Mouse (Mus musculus): ENCODE data around the gene Rufy1. TPM values are rescaled to one million over a fixed set of nuclear protein-coding genes. Genes with fewer than 3 reads are reported as not detected.

The Rufy1 gene
- polyA plus RNA-seq, 1 experiment from 2014 or later = 28.9 TPM

- Histone ChIP-seq H3K4me3 (no peak overlapping the region), H3K27me3 (no peaks in the 10 kb centered on the region), H3K9me3 (replicated peaks) (no peaks in the 10 kb centered on the region), H3K36me3 (peaks cover 35% of the 10 kb centered on the region), H3K9ac (no peak overlapping the region), H3K27ac (no peak overlapping the region), H3K4me1 (replicated peaks) (peaks cover 12% of the 10 kb centered on the region), H3K4me2 (no peak overlapping the region)
- WGBS = 82% methylated on average over 6 of the region's 6 CpGs
- ATAC-seq (replicated peaks; ENCODE audit: insufficient number of reproducible peaks, insufficient read depth, low FRiP score, low read depth) = no peak
Observed at GRCm38 (mm10) chr11:50393306-50393705, 37.6 kb downstream of the Rufy1 start.

DNA sequence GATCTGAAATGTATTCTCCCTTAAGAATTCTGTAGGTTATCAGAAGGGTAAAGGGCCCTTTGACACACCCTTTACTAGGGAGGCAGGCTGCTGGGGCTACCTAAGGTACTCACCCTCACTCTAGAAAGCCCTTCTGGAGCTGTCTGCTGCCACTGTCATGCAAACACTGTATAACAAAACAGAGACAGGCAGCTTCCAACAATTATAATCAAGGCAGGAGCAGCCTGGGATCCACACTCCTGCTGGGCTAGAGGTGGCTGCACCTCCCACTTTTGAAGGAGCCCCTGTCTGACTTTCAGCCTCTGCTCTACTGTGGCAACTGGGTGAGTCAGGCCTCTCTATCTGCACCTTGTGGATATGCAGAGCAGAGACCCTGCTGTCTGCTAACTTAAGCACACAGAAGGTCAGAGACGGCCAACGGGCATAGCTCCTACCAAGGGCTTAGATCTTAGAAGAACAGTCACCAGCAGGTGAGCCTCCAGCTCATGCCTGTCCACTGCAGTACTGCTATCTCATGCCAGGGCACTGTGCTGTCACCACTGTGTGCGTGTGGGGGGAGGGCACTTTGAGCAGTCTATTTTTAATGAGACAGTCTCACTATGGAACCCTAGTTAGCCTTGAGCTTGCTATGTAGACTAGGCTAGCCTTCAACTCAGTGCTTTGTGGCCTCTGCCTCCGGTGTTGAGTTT is 39.5 kb downstream of the Rufy1 start:
- Histone ChIP-seq H3K9ac (peak overlapping the region; percentile 8; the same call in 1 of the 2 replicates), H3K27me3 (no peaks in the 10 kb centered on the region), H3K4me2 (no peak overlapping the region), H3K9me3 (replicated peaks) (no peaks in the 10 kb centered on the region), H3K36me3 (peaks cover 42% of the 10 kb centered on the region), H3K4me1 (replicated peaks) (peaks cover 12% of the 10 kb centered on the region), H3K27ac (peak overlapping the region; percentile 72), H3K4me3 (no peak overlapping the region)
- 53% methylated on average over 4 of the region's 4 CpGs for WGBS
- peak; percentile 80 for ATAC-seq (replicated peaks; ENCODE audit: insufficient number of reproducible peaks, insufficient read depth, low FRiP score, low read depth)

- ATAC-seq (replicated peaks; ENCODE audit: insufficient number of reproducible peaks, insufficient read depth, low FRiP score, low read depth) = no peak
- Histone ChIP-seq H3K27me3 (no peaks in the 10 kb centered on the region), H3K4me2 (no peak overlapping the region), H3K4me1 (replicated peaks) (peaks cover 12% of the 10 kb centered on the region), H3K27ac (no peak overlapping the region), H3K9ac (no peak overlapping the region), H3K36me3 (peaks cover 49% of the 10 kb centered on the region), H3K4me3 (no peak overlapping the region), H3K9me3 (replicated peaks) (no peaks in the 10 kb centered on the region)
- WGBS = 67% methylated on average over 5 of the region's 5 CpGs
Observed at GRCm38 (mm10) chr11:50389616-50390015, 41.3 kb downstream of the Rufy1 start.

DNA sequence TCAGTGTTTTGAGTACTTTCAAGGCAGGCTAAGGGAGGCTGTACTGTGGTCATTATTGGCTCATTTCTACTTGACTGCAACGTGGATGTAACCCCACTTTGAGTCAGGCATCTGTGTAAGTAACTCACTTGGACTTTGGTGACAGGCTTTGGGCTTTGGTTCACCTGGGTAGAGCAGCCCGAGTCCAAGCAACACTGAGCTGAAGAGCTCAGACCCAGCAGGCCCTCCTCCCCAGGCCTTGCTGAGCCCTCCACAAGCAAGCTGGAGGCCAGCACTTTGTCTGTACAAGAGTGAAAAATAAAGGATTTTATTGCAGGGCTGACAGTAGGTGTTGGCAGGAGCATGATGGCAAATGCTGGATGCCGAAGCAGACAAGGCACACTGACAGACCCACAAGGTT is 41.9 kb downstream of the Rufy1 start:
- peaks cover 47% of the 10 kb centered on the region for H3K36me3 ChIP-seq
- WGBS = 59% methylated on average over 3 of the region's 3 CpGs

GRCm38 (mm10) chr11:50388217-50388929 is 42.6 kb downstream of the Rufy1 start:
- no peak overlapping the region for H3K9ac ChIP-seq
- H3K27me3 ChIP-seq = no peaks in the 10 kb centered on the region
- H3K36me3 ChIP-seq = peaks cover 44% of the 10 kb centered on the region
- WGBS = 86% methylated on average over 3 of the region's 3 CpGs
- H3K4me1 ChIP-seq (replicated peaks) = peaks cover 12% of the 10 kb centered on the region
- no peak overlapping the region for H3K4me3 ChIP-seq
- H3K27ac ChIP-seq = no peak overlapping the region
- no peaks in the 10 kb centered on the region for H3K9me3 ChIP-seq (replicated peaks)
- no peak overlapping the region for H3K4me2 ChIP-seq
- ATAC-seq (replicated peaks; ENCODE audit: insufficient number of reproducible peaks, insufficient read depth, low FRiP score, low read depth) = no peak

More for the DNA sequence above, 41.9 kb downstream of the Rufy1 start:
- H3K9ac ChIP-seq = no peak overlapping the region
- no peak overlapping the region for H3K4me2 ChIP-seq
- H3K9me3 ChIP-seq (replicated peaks) = no peaks in the 10 kb centered on the region
- no peaks in the 10 kb centered on the region for H3K27me3 ChIP-seq
- no peak overlapping the region for H3K27ac ChIP-seq
- peaks cover 12% of the 10 kb centered on the region for H3K4me1 ChIP-seq (replicated peaks)
- H3K4me3 ChIP-seq = no peak overlapping the region
- ATAC-seq (replicated peaks; ENCODE audit: insufficient number of reproducible peaks, insufficient read depth, low FRiP score, low read depth) = no peak

DNA sequence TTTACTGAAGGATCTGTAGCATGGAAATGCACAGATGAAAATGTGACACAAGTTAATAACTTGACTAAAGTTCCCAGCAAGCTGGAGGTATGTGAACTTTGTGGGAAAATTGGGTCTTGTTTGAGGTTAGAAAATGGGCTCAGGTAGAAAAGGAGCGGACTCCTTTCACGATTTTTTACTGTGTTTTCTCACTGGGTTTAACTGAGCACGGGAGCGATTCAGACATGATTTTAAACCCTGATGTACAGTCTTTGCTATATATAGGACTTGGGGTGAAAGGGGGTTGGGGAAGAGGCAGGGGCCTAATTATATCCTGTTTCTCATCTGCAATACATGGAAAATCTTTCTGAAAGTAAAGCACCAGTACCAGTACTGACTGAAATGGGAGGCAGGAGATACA is 43.2 kb downstream of the Rufy1 start:
- no peak for ATAC-seq (replicated peaks; ENCODE audit: insufficient number of reproducible peaks, insufficient read depth, low FRiP score, low read depth)
- H3K27me3 ChIP-seq = no peaks in the 10 kb centered on the region
- H3K27ac ChIP-seq = no peak overlapping the region; the same call in 1 of the 2 replicates
- H3K4me1 ChIP-seq (replicated peaks) = peaks cover 12% of the 10 kb centered on the region
- no peak overlapping the region for H3K4me3 ChIP-seq
- no peak overlapping the region for H3K9ac ChIP-seq
- 78% methylated on average over 4 of the region's 4 CpGs for WGBS
- no peak overlapping the region for H3K4me2 ChIP-seq
- peaks cover 48% of the 10 kb centered on the region for H3K36me3 ChIP-seq
- H3K9me3 ChIP-seq (replicated peaks) = no peaks in the 10 kb centered on the region

GRCm38 (mm10) chr11:50387167-50387679 is 43.7 kb downstream of the Rufy1 start:
- H3K4me3 ChIP-seq = no peak overlapping the region
- no peak overlapping the region for H3K9ac ChIP-seq
- no peaks in the 10 kb centered on the region for H3K27me3 ChIP-seq
- no peak overlapping the region for H3K27ac ChIP-seq
- peaks cover 15% of the 10 kb centered on the region for H3K4me1 ChIP-seq (replicated peaks)
- peaks cover 52% of the 10 kb centered on the region for H3K36me3 ChIP-seq
- ATAC-seq (replicated peaks; ENCODE audit: insufficient number of reproducible peaks, insufficient read depth, low FRiP score, low read depth) = no peak
- no peak overlapping the region for H3K4me2 ChIP-seq
- no peaks in the 10 kb centered on the region for H3K9me3 ChIP-seq (replicated peaks)
- WGBS = 74% methylated on average over 3 of the region's 3 CpGs

GRCm38 (mm10) chr11:50381311-50381710 is 49.6 kb downstream of the Rufy1 start:
- H3K4me1 ChIP-seq (replicated peaks) = peaks cover 22% of the 10 kb centered on the region
- 20% methylated on average over 4 of the region's 4 CpGs for WGBS
- H3K9me3 ChIP-seq (replicated peaks) = no peaks in the 10 kb centered on the region
- H3K27ac ChIP-seq = no peak overlapping the region
- peak overlapping the region; percentile 30 for H3K4me3 ChIP-seq
- peak overlapping the region; percentile 55 for H3K4me2 ChIP-seq
- no peaks in the 10 kb centered on the region for H3K27me3 ChIP-seq
- peak overlapping the region; percentile 31; the same call in 1 of the 2 replicates for H3K9ac ChIP-seq
- H3K36me3 ChIP-seq = peaks cover 43% of the 10 kb centered on the region
- ATAC-seq (replicated peaks; ENCODE audit: insufficient number of reproducible peaks, insufficient read depth, low FRiP score, low read depth) = no peak

GRCm38 (mm10) chr11:50379023-50379752 is 51.7 kb downstream of the Rufy1 start:
- 51% methylated on average over 12 of the region's 12 CpGs for WGBS
- H3K9ac ChIP-seq = peak overlapping the region; percentile 100
- ATAC-seq (replicated peaks; ENCODE audit: insufficient number of reproducible peaks, insufficient read depth, low FRiP score, low read depth) = no peak
- H3K4me2 ChIP-seq = peak overlapping the region; percentile 69
- H3K9me3 ChIP-seq (replicated peaks) = no peaks in the 10 kb centered on the region
- peaks cover 29% of the 10 kb centered on the region for H3K36me3 ChIP-seq
- peak overlapping the region; percentile 99 for H3K4me3 ChIP-seq
- no peak overlapping the region; the same call in 1 of the 2 replicates for H3K27ac ChIP-seq
- no peaks in the 10 kb centered on the region for H3K27me3 ChIP-seq
- H3K4me1 ChIP-seq (replicated peaks) = peaks cover 27% of the 10 kb centered on the region

DNA sequence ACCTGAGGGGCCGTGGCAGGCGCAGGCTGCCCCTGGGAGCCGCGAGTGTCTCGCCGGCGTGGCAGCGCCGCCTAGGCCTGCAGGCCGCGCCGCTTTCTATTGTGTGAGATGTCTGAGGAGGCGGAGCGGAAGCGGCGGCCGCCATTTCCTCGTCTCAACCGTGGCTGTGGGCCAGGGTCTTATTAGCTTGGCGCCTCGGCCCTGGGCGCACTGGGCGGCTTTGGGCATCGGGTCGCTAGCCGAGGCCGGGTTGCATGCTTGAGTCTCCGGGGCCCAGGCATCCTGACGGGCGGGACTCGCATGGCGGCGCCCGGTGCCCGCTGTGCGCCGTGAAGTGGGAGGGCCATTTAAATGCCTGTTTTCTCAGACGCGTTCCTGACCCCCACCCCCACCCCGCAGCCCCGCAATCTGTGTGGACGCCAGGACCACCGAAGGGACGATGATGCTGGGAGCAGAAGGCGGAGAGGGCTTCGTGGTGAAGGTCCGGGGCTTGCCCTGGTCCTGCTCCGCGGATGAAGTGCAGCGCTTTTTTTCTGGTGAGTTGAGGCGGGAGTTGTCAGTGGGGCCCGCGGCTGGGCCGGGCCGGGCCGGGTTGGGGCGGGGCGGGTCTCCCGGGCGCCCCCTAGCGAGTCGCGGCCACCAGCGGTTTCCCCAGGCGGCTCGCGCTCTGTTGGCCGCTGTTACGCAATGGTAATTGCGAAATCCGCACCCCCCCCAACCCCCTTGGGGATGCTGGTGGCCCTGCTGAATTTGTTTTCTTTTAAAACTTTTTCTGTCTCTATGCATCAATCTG is 52.8 kb downstream of the Rufy1 start:
- H3K4me2 ChIP-seq = peak overlapping the region; percentile 69
- under 1% methylated on average over 71 of the region's 71 CpGs for WGBS
- peak; percentile 76 for ATAC-seq (replicated peaks; ENCODE audit: insufficient number of reproducible peaks, insufficient read depth, low FRiP score, low read depth)

More for the DNA sequence above, 52.8 kb downstream of the Rufy1 start:
- H3K4me3 ChIP-seq = peak overlapping the region; percentile 99
- peak overlapping the region; percentile 100 for H3K27ac ChIP-seq
- no peaks in the 10 kb centered on the region for H3K27me3 ChIP-seq
- no peaks in the 10 kb centered on the region for H3K9me3 ChIP-seq (replicated peaks)
- peaks cover 27% of the 10 kb centered on the region for H3K4me1 ChIP-seq (replicated peaks)
- H3K9ac ChIP-seq = peak overlapping the region; percentile 100
- peaks cover 24% of the 10 kb centered on the region for H3K36me3 ChIP-seq

Data from heart, embryonic 15.5 days (tissue).